Mouse (Mus musculus) heart, adult 2 months (tissue): ENCODE measurements around the gene Tob1.

Experiments used
- CTCF ChIP-seq: fragments of 200-600 bp; IDR thresholded peaks from 2 replicates; pipeline ENCODE4 v1.8.1; 2022; ENCODE audit warnings: antibody characterized with exemption, mild to moderate bottlenecking, moderate library complexity
- EP300 ChIP-seq: fragments of 200-500 bp; IDR thresholded peaks from 2 replicates; pipeline ENCODE4 v1.6.1; 2011; ENCODE audit warnings: low read depth, low read length, control low read depth; ENCODE audit not compliant: insufficient read depth
- POLR2A ChIP-seq: fragments of 200-500 bp; IDR thresholded peaks from 2 replicates; pipeline ENCODE4 v1.6.1; 2011; ENCODE audit warnings: mild to moderate bottlenecking, low read depth, low read length, control low read depth; ENCODE audit not compliant: insufficient read depth

GRCm38 (mm10) chr11:94230244-94230643 is 19.0 kb downstream of the Tob1 start:
- TF ChIP-seq EP300 = no peak
- TF ChIP-seq CTCF = no peak
- TF ChIP-seq POLR2A = no peak
